Mouse (Mus musculus) c-Kit-negative CD71-positive TER-119-positive erythroid progenitor cells, embryonic 14.5 days (primary cell): ENCODE measurements around the gene Gm47791.

Experiments used
- DNase-seq: peaks from one replicate; pipeline ENCODE4 v3.0.0-alpha.2; 2013; ENCODE audit warnings: low read depth, low spot score

Gm47791 gene

GRCm38 (mm10) chr1:82724339-82725025 lies 46.6 kb downstream of the Gm47791 start, which contains the start of gene Mff:
Mff (plus strand) TSS chr1:82724890.
- DNase-seq = peak; percentile 88
